Comparison of ENCODE assay signal across 8 mouse cellular contexts in the genomic region with DNA sequence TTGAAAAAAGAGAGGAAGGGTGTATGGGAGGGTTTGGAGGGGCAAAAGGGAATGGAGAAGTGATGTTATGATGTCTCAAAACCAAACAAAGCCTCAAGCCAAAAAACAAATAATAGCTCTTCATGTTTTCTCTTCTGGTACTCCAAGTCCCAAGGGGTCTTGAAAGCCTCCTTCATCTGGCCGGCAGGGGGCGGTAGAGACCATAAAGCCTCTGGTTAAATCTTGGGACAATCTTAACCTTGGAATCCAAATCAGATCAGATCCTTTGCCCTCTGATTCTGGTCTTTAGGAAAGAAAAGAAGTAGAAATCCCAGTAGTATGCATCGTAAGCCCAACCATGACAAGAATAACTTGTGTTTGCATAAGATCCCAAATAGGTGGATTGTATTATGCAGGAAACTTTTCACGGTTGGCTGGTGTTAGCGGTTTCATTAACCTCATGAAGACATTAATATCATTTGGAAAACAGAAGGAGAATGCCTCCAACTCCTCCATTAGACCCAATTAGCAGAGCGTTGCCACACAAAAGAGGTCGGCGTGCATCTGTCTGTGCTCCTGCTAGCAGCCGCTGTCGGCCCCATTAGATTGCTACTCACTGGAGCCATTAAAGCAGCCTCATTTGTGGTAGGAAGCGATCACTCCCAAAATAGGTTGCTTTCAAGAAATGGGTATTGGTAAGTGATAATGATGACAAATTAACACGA.
DNase-seq lines count a peak whose midpoint lies in the region; ATAC-seq and TF ChIP-seq lines count a peak whose summit lies in the region.

No protein-coding gene starts in this region.

- no peaks in the 10 kb centered on the region for H3K79me2 ChIP-seq in MEL (ENCODE audit: control insufficient read depth, insufficient read depth, low read length, poor library complexity)

- no peaks in the 10 kb centered on the region for H3K36me3 ChIP-seq in MEL (ENCODE audit: control insufficient read depth in 1 of 2, insufficient read depth in 2 of 2, low read length in 2 of 2)
- no peaks in the 10 kb centered on the region for H3K36me3 ChIP-seq in kidney, postnatal 0 days (ENCODE audit: insufficient read depth, low read length)
- H3K36me3 ChIP-seq in lung, embryonic 14.5 days (ENCODE audit: insufficient read depth): no peaks in the 10 kb centered on the region

- H3K4me3 ChIP-seq in MEL (ENCODE audit: control insufficient read depth in 1 of 2, insufficient read depth in 1 of 2, low read depth in 2 of 2, low read length in 2 of 2): no peak overlapping the region
- H3K4me3 ChIP-seq in cerebellum, adult 2 months (replicated peaks; ENCODE audit: insufficient read depth, low read depth, low read length): no peak overlapping the region
- H3K4me3 ChIP-seq in kidney, postnatal 0 days (replicated peaks; ENCODE audit: low read depth, low read length): no peak overlapping the region
- no peak overlapping the region for H3K4me3 ChIP-seq in lung, embryonic 14.5 days (ENCODE audit: low read depth, low read length)

- no peak for TF ChIP-seq EP300 in MEL (IDR thresholded peaks at IDR 0.05; ENCODE audit: low read depth in 1 of 2, low read length in 2 of 2)

- 56% methylated on average over 12 of the region's 12 CpGs for WGBS in cerebellum, adult 2 months
- 63% methylated on average over 12 of the region's 12 CpGs for WGBS in kidney, postnatal 0 days
- 71% methylated on average over 12 of the region's 12 CpGs for WGBS in lung, embryonic 14.5 days

- H3K9me3 ChIP-seq in MEL (replicated peaks; ENCODE audit: insufficient read depth, low read length): no peaks in the 10 kb centered on the region
- H3K9me3 ChIP-seq in kidney, postnatal 0 days (replicated peaks; ENCODE audit: low read length): no peaks in the 10 kb centered on the region
- H3K9me3 ChIP-seq in lung, embryonic 14.5 days (ENCODE audit: low read depth, low read length): no peaks in the 10 kb centered on the region

- H3K4me1 ChIP-seq in MEL (ENCODE audit: control insufficient read depth in 1 of 2, insufficient read depth in 2 of 2, low read length in 2 of 2): no peaks in the 10 kb centered on the region
- no peaks in the 10 kb centered on the region for H3K4me1 ChIP-seq in cerebellum, adult 2 months (ENCODE audit: control insufficient read depth, insufficient read depth, low read length)
- H3K4me1 ChIP-seq in kidney, postnatal 0 days (replicated peaks; ENCODE audit: insufficient read depth, low read length): no peaks in the 10 kb centered on the region
- H3K4me1 ChIP-seq in lung, embryonic 14.5 days (ENCODE audit: insufficient read depth): no peaks in the 10 kb centered on the region

- H3K9ac ChIP-seq in MEL (ENCODE audit: control insufficient read depth, low read depth, low read length, poor library complexity, severe bottlenecking): no peak overlapping the region
- H3K9ac ChIP-seq in kidney, postnatal 0 days (ENCODE audit: low read depth, low read length): no peak overlapping the region
- no peak overlapping the region for H3K9ac ChIP-seq in lung, embryonic 14.5 days

- no peaks in the 10 kb centered on the region for H3K27me3 ChIP-seq in MEL (ENCODE audit: control insufficient read depth in 1 of 2, insufficient read depth in 2 of 2, low read length in 2 of 2)
- no peaks in the 10 kb centered on the region; the same call in 1 of the 2 replicates for H3K27me3 ChIP-seq in cerebellum, adult 2 months (ENCODE audit: control insufficient read depth, insufficient read depth, low read length)
- H3K27me3 ChIP-seq in kidney, postnatal 0 days (ENCODE audit: insufficient read depth, low read length): no peaks in the 10 kb centered on the region
- H3K27me3 ChIP-seq in lung, embryonic 14.5 days (ENCODE audit: insufficient read depth, low read length): no peaks in the 10 kb centered on the region

- no peak overlapping the region for H3K27ac ChIP-seq in MEL (ENCODE audit: control insufficient read depth, low read depth, low read length)
- no peak overlapping the region for H3K27ac ChIP-seq in cerebellum, adult 2 months (ENCODE audit: insufficient read depth, low read length)
- no peak overlapping the region for H3K27ac ChIP-seq in kidney, postnatal 0 days
- H3K27ac ChIP-seq in lung, embryonic 14.5 days (ENCODE audit: low read depth): no peak overlapping the region

- no peak overlapping the region for H3K4me2 ChIP-seq in kidney, postnatal 0 days (ENCODE audit: low read length)
- H3K4me2 ChIP-seq in lung, embryonic 14.5 days: no peak overlapping the region

- TF ChIP-seq POLR2A in MEL (IDR thresholded peaks at IDR 0.05; ENCODE audit: control insufficient read depth in 1 of 2, insufficient read depth in 1 of 2, low read depth in 1 of 2, low read length in 2 of 2, poor library complexity in 1 of 2): no peak
- TF ChIP-seq POLR2A in cerebellum, adult 2 months (IDR thresholded peaks at IDR 0.05; ENCODE audit: borderline replicate concordance, insufficient read depth, low read length): no peak

- TF ChIP-seq RAD21 in MEL (IDR thresholded peaks at IDR 0.05; ENCODE audit: low read depth, low read length): peak; percentile 47

- ATAC-seq in frontal cortex, adult (ENCODE audit: low TSS enrichment): peak; percentile 86
- ATAC-seq in kidney, postnatal 0 days (replicated peaks; ENCODE audit: low FRiP score, low read depth): 0 out of 2 replicates have a peak, but pooled peaks have one; percentile 29
- no peak for ATAC-seq in lung, embryonic 14.5 days (ENCODE audit: insufficient read depth)
- ATAC-seq in erythroid progenitor cell, adult 5-6 weeks (replicated peaks; ENCODE audit: low FRiP score, poor library complexity, severe bottlenecking): no peak

- TF ChIP-seq CTCF in MEL (IDR thresholded peaks at IDR 0.05 in 2 of 3, conservative IDR thresholded peaks at IDR 0.05 in 1 of 3; ENCODE audit: control insufficient read depth in 1 of 3, insufficient read depth in 1 of 3, low read depth in 2 of 3, low read length in 3 of 3, poor library complexity in 1 of 3, severe bottlenecking in 1 of 3): peak; percentile 50 to 72 (median 57)
- peak; percentile 74 for TF ChIP-seq CTCF in cerebellum, adult 2 months (IDR thresholded peaks at IDR 0.05; ENCODE audit: borderline replicate concordance, insufficient read depth, low read depth, low read length)
- TF ChIP-seq CTCF in kidney, postnatal 0 days (IDR thresholded peaks at IDR 0.05; ENCODE audit: low read depth): peak; percentile 93
- peak; percentile 85 for TF ChIP-seq CTCF in lung, embryonic 14.5 days (IDR thresholded peaks at IDR 0.05; ENCODE audit: low read depth)

- DNase-seq in 3T3-L1 (ENCODE audit: low read depth, low spot score): peak; percentile 64
- DNase-seq in MEL (ENCODE audit: low read depth, low spot score): peak; percentile 30
- DNase-seq in cerebellum, adult 2 months: peak; percentile 47 to 65
- peak; percentile 78 for DNase-seq in kidney, postnatal 0 days (ENCODE audit: low spot score)
- peak; percentile 87 for DNase-seq in lung, embryonic 14.5 days
- DNase-seq in right cerebral cortex, postnatal 10 days (ENCODE audit: low spot score in 2 of 2): peak; percentile 67 to 87

TF ChIP-seq in MEL, 35 proteins besides CTCF, POLR2A, EP300 and RAD21:
- TF ChIP-seq USF1 (IDR thresholded peaks at IDR 0.05; ENCODE audit: low read depth, low read length) (no peak), TBP (IDR thresholded peaks at IDR 0.05; ENCODE audit: low read depth, low read length) (no peak), RCOR1 (IDR thresholded peaks at IDR 0.05; ENCODE audit: low read depth, low read length) (no peak), TCF12 (IDR thresholded peaks at IDR 0.05; ENCODE audit: low read depth, low read length) (no peak), SMC3 (IDR thresholded peaks at IDR 0.05; ENCODE audit: low read depth, low read length) (peak; percentile 48), KAT2A (conservative IDR thresholded peaks at IDR 0.05; ENCODE audit: low read depth, low read length) (no peak), CHD1 (IDR thresholded peaks at IDR 0.05; ENCODE audit: low read depth, low read length) (no peak), TAL1 (IDR thresholded peaks at IDR 0.05; ENCODE audit: low read length) (no peak)

Comparison
In these comparisons a context has a peak if more than half of its experiments do, and no peak if none do; other contexts are left out.
1. DNase-seq: peak in every context shown above with its lines; median percentile 87 in lung, embryonic 14.5 days; 78 in kidney, postnatal 0 days; 77 in right cerebral cortex, postnatal 10 days; 64 in 3T3-L1; 56 in cerebellum, adult 2 months; 30 in MEL.
2. ATAC-seq: peak in frontal cortex, adult (single experiment) and kidney, postnatal 0 days (single experiment); none in lung, embryonic 14.5 days (single experiment) and erythroid progenitor cell, adult 5-6 weeks (single experiment).
3. Peak in every context shown above with its lines, with median percentiles within 50 percentile points of each other: CTCF ChIP-seq.